ENCODE assay signal across 20 mouse cellular contexts in the genomic region with DNA sequence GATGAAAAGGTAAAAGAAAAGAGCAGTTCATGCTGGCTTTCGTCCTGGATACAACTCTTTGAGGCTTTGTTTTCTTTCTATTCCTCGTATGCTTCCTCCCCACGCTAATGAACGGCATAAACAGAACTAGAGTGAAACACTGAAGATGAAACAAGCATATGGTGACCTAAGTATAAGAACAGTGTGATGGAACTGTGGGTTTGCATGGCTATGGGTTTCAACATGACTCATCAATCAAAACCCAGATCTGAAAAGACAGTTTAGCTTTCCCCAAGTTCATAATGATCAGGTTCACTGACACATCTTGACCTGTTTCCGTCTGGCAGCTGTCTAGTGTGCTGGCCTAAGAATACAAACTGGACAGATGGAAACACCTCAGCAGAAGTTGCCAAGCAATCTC.
"Had no signal": no experiment of that assay in that cellular context is flagged by ENCODE, and none has a peak within 500 bp of the region (broad histone marks: within the 10 kb centered on the region; RNA-seq: fewer than 3 reads in every experiment).

No protein-coding gene starts in this region.

- H3K4me2 ChIP-seq: limb, embryonic 13.5 days; liver, embryonic 13.5 days; lung, embryonic 14.5 days; midbrain, embryonic 12.5 days; neural tube, embryonic 12.5 days; neural tube, embryonic 15.5 days had no signal

- DNase-seq: kidney, adult 9 months; kidney, postnatal 25 days; layer of hippocampus, adult 9-11 months; liver, embryonic 13.5 days; lung, embryonic 14.5 days; right cerebral cortex, postnatal 14 days; right cerebral cortex, postnatal 4 days; thymus, adult 2 months; thymus, postnatal 14 days; thymus, postnatal 4 days had no signal

- H3K27me3 ChIP-seq: liver, embryonic 13.5 days; neural tube, embryonic 12.5 days; neural tube, embryonic 15.5 days had no signal

- H3K36me3 ChIP-seq: limb, embryonic 10.5 days; limb, embryonic 13.5 days; liver, embryonic 13.5 days; midbrain, embryonic 12.5 days; midbrain, embryonic 15.5 days; neural tube, embryonic 12.5 days; neural tube, embryonic 15.5 days had no signal

- H3K27ac ChIP-seq: layer of hippocampus, adult 2 months; limb, embryonic 10.5 days; limb, embryonic 13.5 days; liver, embryonic 13.5 days; macrophage; midbrain, embryonic 12.5 days; neural tube, embryonic 12.5 days; neural tube, embryonic 15.5 days; stomach, postnatal 0 days had no signal

- H3K9me3 ChIP-seq: limb, embryonic 10.5 days; limb, embryonic 13.5 days; liver, embryonic 13.5 days; midbrain, embryonic 12.5 days; midbrain, embryonic 15.5 days; neural tube, embryonic 12.5 days; neural tube, embryonic 15.5 days had no signal

- ATAC-seq: lung, postnatal 0 days had no signal

- H3K9ac ChIP-seq: limb, embryonic 13.5 days; liver, embryonic 13.5 days; lung, embryonic 14.5 days; midbrain, embryonic 12.5 days; midbrain, embryonic 15.5 days; neural tube, embryonic 12.5 days; neural tube, embryonic 15.5 days had no signal

- H3K4me3 ChIP-seq: layer of hippocampus, adult 2 months; limb, embryonic 10.5 days; limb, embryonic 13.5 days; liver, embryonic 13.5 days; midbrain, embryonic 12.5 days; midbrain, embryonic 15.5 days; neural tube, embryonic 12.5 days; neural tube, embryonic 15.5 days had no signal

- H3K4me1 ChIP-seq: liver, embryonic 13.5 days had no signal
